Mouse (Mus musculus): Measurements from ENCODE around the gene Ankrd6.
"Not testable (repeated sequence)": the region's sequence is repeated elsewhere in the genome, so short reads cannot be mapped to it uniquely, and the experiment has no call there.

The Ankrd6 gene

DNA sequence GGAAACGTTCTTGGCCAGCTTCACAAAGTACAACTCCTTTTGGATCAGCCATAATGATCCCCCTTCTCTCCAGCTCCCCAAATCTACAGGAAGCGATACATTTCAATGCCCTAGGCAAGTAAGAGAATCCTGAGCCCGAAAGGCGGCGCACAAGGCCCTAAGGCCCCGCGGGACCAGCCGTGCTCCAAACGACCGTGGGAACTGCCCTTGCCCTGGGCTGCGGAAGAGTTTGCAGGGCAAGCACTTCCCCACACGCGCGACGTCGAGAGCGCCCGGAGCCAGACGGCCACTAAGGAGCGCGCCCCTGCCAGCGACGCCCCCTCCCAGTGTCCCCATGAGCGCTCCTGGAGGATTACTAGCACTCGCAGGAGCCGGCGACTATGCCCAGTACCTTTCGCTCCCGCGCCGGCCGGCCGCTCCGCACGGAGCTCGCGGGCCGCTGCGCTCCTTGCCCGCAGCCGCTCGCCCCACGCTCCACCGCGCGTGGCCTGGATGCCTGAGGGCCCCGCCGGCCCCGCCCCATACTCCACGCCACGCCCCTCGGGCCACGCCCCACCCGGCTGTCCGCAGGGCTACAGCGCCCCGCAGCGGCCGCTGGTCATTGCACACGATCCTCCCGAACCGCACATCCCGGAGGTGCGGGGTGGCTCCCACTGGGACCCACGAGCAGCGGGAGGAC is at the start of gene Ankrd6:
Ankrd6 (minus strand) TSS at position 486 of the 679 bp plus-strand sequence.
- in situ Hi-C loops (cut with MboI; ENCODE audit: low pct_unique_long_range_greater_than_20kb in 1 of 2, low sequenced_read_pairs in 2 of 2, unreplicated experiment in 1 of 2), result loop anchor here (10.0 kb wide), 1 partner anchor 176 kb away; no protein-coding TSS in a partner anchor

- in situ Hi-C loops (cut with MboI; ENCODE audit: low pct_unique_long_range_greater_than_20kb in 1 of 2, low sequenced_read_pairs in 2 of 2, unreplicated experiment in 1 of 2), result no loop called here
Measured at GRCm38 (mm10) chr4:32998996-32999395, 48.4 kb upstream of the Ankrd6 start.

DNA sequence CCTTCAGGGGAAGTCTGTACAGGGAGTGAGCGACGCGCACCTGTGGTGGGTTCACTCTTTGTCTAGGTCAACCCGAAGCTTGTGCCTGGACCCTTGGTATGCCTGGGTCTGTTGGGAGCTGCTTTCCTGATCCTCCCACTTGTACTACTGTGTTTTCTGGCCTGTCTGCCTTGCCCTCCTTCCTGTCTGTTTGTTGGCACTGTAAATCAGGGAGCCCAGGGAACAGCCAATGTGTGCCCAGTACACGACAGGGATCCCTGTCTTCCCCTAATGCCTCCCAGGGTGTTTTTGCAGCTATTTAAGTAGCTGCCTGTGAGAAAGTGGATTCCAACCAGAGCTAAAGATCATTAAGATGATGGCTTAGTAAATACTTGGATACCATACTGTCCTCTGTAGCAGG is 46.9 kb upstream of the Ankrd6 start:
- in situ Hi-C loops (cut with MboI; ENCODE audit: low pct_unique_long_range_greater_than_20kb in 1 of 2, low sequenced_read_pairs in 2 of 2, unreplicated experiment in 1 of 2), result no loop called here

DNA sequence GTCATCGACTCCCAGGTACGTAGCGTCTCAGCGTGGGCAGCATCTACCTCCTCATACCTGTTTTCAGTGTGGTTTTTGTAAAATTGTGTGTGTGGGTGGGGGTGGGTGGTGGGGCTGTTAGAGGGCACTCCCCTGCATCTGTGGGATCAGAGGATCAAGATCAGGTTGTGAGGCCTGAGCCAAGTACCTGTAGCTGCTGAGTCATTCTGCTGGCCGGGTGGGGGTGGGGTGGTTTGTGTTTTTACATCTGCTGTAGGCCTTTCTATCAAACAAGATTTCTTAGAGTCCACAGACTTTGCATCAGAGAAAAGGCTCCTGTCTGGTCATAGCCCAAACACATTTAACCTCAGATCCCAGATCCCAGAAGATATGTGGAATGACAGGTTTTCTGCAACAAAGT is 45.4 kb upstream of the Ankrd6 start:
- in situ Hi-C loops (cut with MboI; ENCODE audit: low pct_unique_long_range_greater_than_20kb in 1 of 2, low sequenced_read_pairs in 2 of 2, unreplicated experiment in 1 of 2), result no loop called here

GRCm38 (mm10) chr4:32994168-32994567 is 43.5 kb upstream of the Ankrd6 start:
- in situ Hi-C loops (cut with MboI; ENCODE audit: low pct_unique_long_range_greater_than_20kb in 1 of 2, low sequenced_read_pairs in 2 of 2, unreplicated experiment in 1 of 2), result no loop called here

DNA sequence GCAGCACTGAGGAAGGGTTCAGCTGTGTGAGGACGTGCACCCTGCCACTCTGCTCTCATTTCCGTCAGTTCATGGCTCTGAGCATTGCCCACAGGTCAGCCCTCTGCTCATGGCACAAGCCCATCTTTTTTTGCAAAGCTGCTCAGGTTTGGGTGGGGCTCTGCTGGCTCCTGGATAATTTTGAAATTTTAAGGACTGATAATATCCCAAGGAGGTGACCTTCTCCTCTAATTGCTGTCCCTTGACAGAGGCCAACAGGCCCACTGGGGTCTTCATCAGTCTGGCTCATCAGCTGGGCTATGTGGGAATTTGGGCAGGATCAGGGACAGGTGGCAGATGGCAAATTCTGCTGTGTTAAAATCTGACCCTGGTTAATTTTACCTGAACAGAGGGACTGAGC is 38.7 kb upstream of the Ankrd6 start:
- in situ Hi-C loops (cut with MboI; ENCODE audit: low pct_unique_long_range_greater_than_20kb in 1 of 2, low sequenced_read_pairs in 2 of 2, unreplicated experiment in 1 of 2), result no loop called here

GRCm38 (mm10) chr4:32987006-32987405 is 36.4 kb upstream of the Ankrd6 start:
- in situ Hi-C loops (cut with MboI; ENCODE audit: low pct_unique_long_range_greater_than_20kb in 1 of 2, low sequenced_read_pairs in 2 of 2, unreplicated experiment in 1 of 2), result no loop called here

DNA sequence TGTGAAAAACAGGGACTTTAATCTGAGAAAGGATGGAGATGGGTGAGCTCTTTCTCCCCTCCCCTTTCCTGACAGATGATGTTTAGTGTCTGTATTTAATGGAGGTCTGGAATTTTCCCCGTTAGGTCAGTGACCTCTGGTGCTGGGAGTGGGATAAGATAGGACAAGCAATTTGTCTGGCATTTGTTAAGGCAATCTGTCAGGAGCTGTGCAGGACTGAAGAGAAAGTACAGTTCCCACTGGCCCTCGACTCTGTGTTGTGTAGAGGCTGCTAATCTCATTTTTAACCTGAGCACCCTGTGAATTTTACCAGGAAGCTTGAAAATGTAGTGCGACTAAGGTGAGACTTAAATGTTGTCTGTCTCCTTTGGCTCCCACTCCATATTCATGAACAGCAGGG is 35.0 kb upstream of the Ankrd6 start:
- in situ Hi-C loops (cut with MboI; ENCODE audit: low pct_unique_long_range_greater_than_20kb in 1 of 2, low sequenced_read_pairs in 2 of 2, unreplicated experiment in 1 of 2), result no loop called here

- in situ Hi-C loops (cut with MboI; ENCODE audit: low pct_unique_long_range_greater_than_20kb in 1 of 2, low sequenced_read_pairs in 2 of 2, unreplicated experiment in 1 of 2), result no loop called here
Measured at GRCm38 (mm10) chr4:32984801-32985675, 34.4 kb upstream of the Ankrd6 start.

GRCm38 (mm10) chr4:32984242-32984641 is 33.6 kb upstream of the Ankrd6 start:
- in situ Hi-C loops (cut with MboI; ENCODE audit: low pct_unique_long_range_greater_than_20kb in 1 of 2, low sequenced_read_pairs in 2 of 2, unreplicated experiment in 1 of 2), result no loop called here

DNA sequence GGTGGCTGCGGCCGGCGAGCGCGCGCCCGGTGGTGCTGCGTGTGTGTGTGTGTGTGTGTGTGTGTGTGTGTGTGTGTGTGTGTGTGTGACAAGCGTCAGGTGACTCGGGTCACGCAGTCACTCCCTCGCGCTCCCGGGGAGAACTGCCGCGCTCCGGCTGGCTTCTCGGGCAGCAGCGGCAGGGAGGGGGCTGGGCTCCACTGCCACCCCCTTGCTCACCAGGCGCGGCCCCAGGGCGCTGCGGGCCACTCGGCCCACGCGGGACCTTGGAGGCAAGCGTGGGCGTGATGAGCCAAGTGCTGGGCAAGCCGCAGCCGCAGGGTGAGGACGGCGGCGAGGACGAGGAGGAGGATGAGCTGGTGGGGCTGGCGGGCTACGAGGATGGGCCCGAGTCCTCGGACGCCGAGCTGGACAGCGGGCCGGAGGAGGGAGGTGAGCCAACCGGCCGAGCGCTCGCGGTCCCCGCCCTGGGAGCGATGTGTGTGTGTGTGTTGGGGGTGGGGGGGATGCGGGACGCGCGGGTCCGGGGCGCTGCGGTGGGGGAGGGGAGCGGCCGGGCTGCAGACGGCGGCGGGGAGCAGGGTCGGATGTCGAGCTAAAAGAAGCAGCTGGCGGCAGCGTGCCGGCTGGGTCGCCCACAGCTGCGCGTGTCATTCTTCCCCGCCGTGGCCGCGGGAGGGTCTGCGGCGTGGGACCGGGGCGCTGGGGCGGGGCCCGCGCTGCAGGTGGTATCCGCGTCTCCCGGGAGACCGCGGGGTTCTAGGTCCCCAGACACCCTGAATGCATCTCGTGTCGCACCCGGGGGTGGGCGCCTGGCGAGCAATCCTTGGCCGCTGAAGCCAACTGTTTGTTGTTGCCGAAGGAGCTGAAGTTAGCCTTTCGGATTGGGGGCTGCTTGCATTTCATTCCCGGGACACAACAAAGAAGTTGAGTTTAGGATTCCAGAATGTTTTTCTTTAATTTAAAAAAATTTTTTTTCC is 32.8 kb upstream of the Ankrd6 start:
- in situ Hi-C loops (cut with MboI; ENCODE audit: low pct_unique_long_range_greater_than_20kb in 1 of 2, low sequenced_read_pairs in 2 of 2, unreplicated experiment in 1 of 2), result no loop called here

GRCm38 (mm10) chr4:32982716-32983175 is 32.1 kb upstream of the Ankrd6 start, which contains the start of gene Rragd:
Gene Rragd, plus strand, starts transcription at chr4:32983037.
- in situ Hi-C loops (cut with MboI; ENCODE audit: low pct_unique_long_range_greater_than_20kb in 1 of 2, low sequenced_read_pairs in 2 of 2, unreplicated experiment in 1 of 2), result no loop called here

DNA sequence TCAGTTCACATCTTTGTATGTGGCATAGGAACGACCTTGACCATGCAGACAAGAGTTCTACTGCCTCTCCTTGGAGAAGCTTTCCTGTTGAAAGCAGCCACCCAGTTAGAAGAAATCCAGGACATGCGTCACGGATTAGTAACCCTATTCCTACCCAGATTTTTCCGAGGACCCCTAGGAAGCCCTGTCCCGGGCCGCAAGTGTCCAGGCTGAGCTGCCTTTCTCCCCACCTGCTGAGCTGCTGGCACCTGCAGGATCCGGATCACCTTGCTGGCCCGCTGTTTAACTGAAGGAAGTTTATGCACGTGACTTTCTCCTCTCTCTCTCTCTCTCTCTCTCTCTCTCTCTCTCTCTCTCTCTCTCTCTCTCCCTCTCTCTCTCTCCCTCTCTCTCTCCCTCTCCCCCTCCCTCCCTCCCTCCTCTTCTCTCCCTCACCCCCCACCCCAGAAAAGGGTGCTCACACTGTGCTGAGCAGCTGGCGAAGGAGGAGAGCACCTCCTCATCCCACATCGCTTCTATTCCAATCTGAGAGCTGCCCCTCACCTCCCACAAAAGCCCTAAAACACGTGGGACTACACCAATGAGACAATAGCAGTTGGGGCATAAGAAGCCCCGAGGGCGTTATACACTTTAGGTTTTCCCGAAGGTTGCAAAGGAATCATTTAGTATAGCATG is 31.5 kb upstream of the Ankrd6 start:
- in situ Hi-C loops (cut with MboI; ENCODE audit: low pct_unique_long_range_greater_than_20kb in 1 of 2, low sequenced_read_pairs in 2 of 2, unreplicated experiment in 1 of 2), result no loop called here

GRCm38 (mm10) chr4:32981617-32982016 is 31.0 kb upstream of the Ankrd6 start:
- in situ Hi-C loops (cut with MboI; ENCODE audit: low pct_unique_long_range_greater_than_20kb in 1 of 2, low sequenced_read_pairs in 2 of 2, unreplicated experiment in 1 of 2), result no loop called here

DNA sequence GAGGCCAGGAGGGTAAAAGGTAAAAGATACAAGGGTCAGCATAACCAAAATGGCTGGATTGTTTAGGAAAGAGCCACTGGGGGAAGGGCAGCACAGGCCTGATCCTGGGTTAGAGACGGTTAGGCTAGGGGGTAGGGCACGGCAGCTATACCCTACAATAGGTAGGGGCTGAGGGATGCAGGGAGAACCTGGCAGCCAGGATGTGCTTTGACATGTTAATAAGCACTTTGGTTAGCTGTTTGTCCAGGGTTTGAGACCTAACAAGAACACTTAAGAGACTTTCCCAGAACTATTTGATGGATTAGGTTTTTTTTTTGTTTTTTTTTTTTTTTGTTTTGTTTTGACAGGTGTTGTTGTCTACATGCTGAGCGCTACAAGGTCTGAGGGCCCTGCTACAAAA is 29.4 kb upstream of the Ankrd6 start:
- in situ Hi-C loops (cut with MboI; ENCODE audit: low pct_unique_long_range_greater_than_20kb in 1 of 2, low sequenced_read_pairs in 2 of 2, unreplicated experiment in 1 of 2), result no loop called here

DNA sequence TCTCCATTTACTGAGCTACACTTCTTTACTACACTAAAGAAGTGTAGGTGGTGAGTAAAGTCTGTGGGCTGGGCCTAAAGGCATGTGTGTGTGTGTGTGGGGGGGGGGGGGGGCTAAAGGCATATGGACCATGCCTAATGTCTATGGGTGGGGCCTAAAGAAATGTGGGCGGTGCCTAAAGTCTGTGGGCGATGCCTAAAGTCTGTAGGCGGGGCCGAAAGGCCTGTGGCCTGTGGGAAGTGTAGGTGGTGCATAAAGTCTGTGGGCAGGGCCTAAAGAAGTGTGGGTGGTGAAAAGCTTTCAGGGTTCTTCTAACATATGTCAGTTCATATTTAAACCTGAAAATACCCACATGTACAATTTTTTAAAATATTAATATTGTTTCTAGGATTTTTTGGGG is 26.7 kb upstream of the Ankrd6 start:
- in situ Hi-C loops (cut with MboI; ENCODE audit: low pct_unique_long_range_greater_than_20kb in 1 of 2, low sequenced_read_pairs in 2 of 2, unreplicated experiment in 1 of 2), result no loop called here

DNA sequence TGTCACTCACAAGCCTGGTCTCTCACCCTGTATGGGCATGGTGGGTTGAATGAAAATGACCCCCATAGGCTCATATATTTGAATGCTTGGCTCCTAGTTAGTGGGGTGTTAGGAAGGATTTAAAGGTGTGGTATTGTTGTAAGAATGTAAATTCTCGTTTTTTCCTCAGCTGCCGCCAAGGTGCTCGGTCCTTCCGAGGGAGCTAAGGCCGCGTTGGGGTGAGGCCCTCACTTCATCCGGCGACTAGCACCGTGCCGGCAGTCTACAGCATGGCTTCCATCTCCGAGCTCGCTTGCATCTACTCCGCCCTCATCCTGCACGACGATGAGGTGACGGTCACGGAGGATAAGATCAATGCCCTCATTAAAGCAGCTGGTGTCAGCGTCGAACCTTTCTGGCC is 14.0 kb upstream of the Ankrd6 start:
- in situ Hi-C loops (cut with MboI; ENCODE audit: low pct_unique_long_range_greater_than_20kb in 1 of 2, low sequenced_read_pairs in 2 of 2, unreplicated experiment in 1 of 2), result not testable (repeated sequence)

DNA sequence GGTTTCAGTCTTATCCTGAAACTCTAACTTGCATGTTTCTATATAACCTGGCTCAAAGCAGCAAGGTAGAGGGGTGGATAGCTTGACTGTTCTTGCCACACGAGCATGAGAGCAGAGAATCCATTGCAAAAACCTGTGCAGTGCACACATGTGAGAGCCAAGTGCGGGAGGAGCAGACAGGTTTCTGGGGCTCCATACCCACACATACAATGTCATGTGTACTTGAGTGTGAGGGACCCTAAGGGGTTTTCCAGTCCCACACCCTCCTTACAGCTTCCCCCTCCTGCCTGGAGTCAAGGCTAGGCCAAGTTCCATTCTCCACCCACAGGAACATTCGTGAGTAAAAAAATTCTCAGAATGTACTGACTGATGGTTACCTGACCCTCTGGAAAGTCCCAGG is 10.8 kb upstream of the Ankrd6 start:
- in situ Hi-C loops (cut with MboI; ENCODE audit: low pct_unique_long_range_greater_than_20kb in 1 of 2, low sequenced_read_pairs in 2 of 2, unreplicated experiment in 1 of 2), result no loop called here

All from mouse embryonic stem cell (cell line).